Mouse (Mus musculus) megakaryocyte, adult 5-6 weeks (primary cell): ENCODE results near the gene Ralgps1. TPM values are rescaled to one million over a fixed set of nuclear protein-coding genes. Genes with fewer than 3 reads are reported as not detected.
A peak's percentile ranks its signal among the peaks of the same experiment; 100 is the strongest.

Experiments used
- ATAC-seq: 2 replicates; pipeline ENCODE4 v1.8.0; 2016; ENCODE audit warnings: mild to moderate bottlenecking, inconsistent platforms; ENCODE audit not compliant: poor library complexity, severe bottlenecking
- total RNA-seq, 2 experiments: library from RNA; stranded (forward) in 1 of 2; stranded (reverse) in 1 of 2; fragments of 153-499, 151-499 nt in 1 of 2; fragments of 221-1000, 200-1000 nt in 1 of 2; gene quantifications; 2 replicates each; pipeline versions ENCODE4 v1.2.3 to v1.2.4; 2015 to 2017

The Ralgps1 gene
- total RNA-seq (2015): 6.2 and 7.6 TPM in 2 replicates
- total RNA-seq (2017): 2.0 and 2.7 TPM in 2 replicates

GRCm38 (mm10) chr2:33370777-33371647 is at the start of gene Ralgps1:
TSS of gene Ralgps1 (minus strand) at chr2:33371486.
- peak; percentile 100 for ATAC-seq

DNA sequence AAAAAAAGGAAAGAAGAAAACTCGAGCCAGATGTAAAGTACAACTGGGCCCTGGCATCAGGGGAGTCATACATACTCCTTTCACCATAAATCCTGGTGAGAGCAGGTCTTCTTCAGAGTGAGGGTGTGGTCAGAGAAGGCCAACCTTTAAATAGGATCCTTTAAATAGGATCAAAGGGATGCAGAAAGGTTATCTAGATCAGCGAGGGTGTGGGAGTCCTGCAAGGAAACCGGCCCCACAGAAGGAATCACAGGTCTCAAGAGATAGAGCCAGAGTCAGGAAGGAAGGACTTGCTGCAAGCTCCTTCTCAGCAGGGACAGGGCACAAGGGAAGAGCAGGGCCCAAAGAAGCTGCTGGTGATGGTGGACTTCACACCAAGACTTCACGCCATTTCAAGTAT is 46.2 kb upstream of the Ralgps1 start:
- ATAC-seq: no peak

GRCm38 (mm10) chr2:33414019-33414418 is 42.7 kb upstream of the Ralgps1 start:
- no peak for ATAC-seq

GRCm38 (mm10) chr2:33412111-33412510 is 40.8 kb upstream of the Ralgps1 start:
- no peak for ATAC-seq

- peak; percentile 87 for ATAC-seq
Observed at GRCm38 (mm10) chr2:33403511-33404003, 32.3 kb upstream of the Ralgps1 start.

- ATAC-seq: no peak
Observed at GRCm38 (mm10) chr2:33402638-33403037, 31.4 kb upstream of the Ralgps1 start.

GRCm38 (mm10) chr2:33402236-33402635 is 30.9 kb upstream of the Ralgps1 start:
- ATAC-seq: peak; percentile 60

GRCm38 (mm10) chr2:33401217-33401616 is 29.9 kb upstream of the Ralgps1 start:
- no peak for ATAC-seq

GRCm38 (mm10) chr2:33400541-33400940 is 29.3 kb upstream of the Ralgps1 start:
- no peak for ATAC-seq

GRCm38 (mm10) chr2:33399091-33399490 is 27.8 kb upstream of the Ralgps1 start:
- ATAC-seq: no peak

DNA sequence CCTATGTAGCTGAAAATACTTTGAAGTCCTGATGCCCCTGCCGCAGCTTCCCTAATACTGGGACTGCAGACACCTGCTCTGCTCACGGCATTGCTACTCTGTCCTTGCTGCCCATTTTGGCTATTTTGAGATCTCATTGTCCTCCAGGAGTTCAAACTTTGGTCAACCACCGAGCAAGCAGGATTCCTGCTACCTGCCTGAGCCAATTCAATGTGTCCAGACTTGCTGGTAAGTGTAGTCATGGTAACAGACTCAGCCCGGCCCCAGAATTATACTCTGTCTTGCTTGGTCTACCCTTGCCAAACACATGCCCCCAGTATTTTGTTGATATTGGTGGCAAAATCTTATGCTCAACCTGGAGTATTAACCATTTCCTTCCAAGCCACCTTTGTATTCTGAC is 25.8 kb upstream of the Ralgps1 start:
- no peak for ATAC-seq

DNA sequence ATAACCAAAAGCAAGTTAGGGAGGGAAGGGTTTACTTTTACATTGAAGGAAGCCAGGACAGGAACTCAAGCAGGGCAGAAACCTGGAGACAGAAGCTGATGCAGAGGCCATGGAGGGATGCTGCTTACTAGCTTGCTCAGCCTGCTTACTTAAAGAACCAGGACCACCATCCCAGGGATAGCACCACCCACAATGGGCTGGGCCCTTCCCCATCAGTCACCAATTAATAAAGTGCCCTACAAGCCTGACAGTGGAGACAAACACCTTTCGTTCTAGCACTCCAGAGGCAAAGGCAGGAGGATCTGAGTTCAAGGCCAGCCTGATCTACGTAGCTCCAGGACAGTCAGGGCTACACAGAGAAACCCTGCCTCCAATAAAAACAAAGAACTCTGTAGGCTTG is 23.8 kb upstream of the Ralgps1 start:
- no peak for ATAC-seq

GRCm38 (mm10) chr2:33393951-33394635 is 22.8 kb upstream of the Ralgps1 start:
- ATAC-seq: no peak

DNA sequence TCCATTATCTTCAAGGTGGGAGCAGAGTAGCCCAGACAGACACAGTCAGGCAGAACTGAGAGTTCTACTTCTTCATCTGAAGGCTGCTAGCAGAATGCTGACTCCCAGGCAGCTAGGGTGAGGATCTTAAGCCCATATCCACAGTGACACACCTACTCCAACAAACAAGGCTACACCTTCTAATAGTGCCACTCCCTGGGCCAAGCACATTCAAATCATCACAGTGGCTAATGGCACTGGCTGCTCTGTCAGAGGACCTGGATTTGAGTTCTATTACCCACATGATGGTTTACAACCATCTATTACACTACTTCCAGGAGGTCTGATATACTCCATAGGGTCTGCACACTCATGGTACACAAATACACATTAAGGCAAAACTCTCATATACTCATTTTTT is 21.7 kb upstream of the Ralgps1 start:
- no peak for ATAC-seq

- ATAC-seq: no peak
Observed at GRCm38 (mm10) chr2:33371648-33372408, 542 bp upstream of the Ralgps1 start.

DNA sequence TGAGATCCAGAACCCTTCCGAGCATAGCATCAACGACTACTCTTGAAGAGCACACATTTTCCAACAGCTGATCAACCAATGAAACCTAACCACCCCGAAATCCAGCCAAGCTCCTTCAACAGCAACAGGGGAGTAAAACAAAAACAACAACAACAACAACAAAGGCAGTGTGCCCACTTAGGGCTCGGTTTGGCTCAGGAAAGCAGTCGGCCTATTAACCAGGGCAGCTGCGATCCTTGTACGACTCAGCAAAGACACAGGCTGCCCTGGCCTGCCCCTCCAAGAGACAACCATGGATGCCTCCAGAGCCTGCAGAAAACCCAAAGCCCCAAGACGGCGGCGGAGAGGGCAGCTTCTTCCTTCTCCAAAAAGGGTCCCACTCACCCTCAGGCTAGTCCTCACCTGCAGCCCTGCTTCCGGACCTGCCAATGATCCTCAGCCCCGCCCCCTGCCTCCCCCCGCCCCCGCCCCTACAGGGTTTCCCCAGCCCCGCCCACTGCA is 960 bp downstream of the Ralgps1 start:
- ATAC-seq: no peak

GRCm38 (mm10) chr2:33369453-33369852 is 1.8 kb downstream of the Ralgps1 start:
- no peak for ATAC-seq

GRCm38 (mm10) chr2:33368486-33368885 is 2.8 kb downstream of the Ralgps1 start:
- ATAC-seq: no peak

GRCm38 (mm10) chr2:33365703-33366471 is 5.4 kb downstream of the Ralgps1 start:
- ATAC-seq: no peak

- no peak for ATAC-seq
Observed at GRCm38 (mm10) chr2:33364656-33365055, 6.6 kb downstream of the Ralgps1 start.
